Mouse (Mus musculus): Measurements from ENCODE around the gene Jade1. TPM values are rescaled to one million over a fixed set of nuclear protein-coding genes. Genes with fewer than 3 reads are reported as not detected.

Gene Jade1
- polyA plus RNA-seq, 1 experiment, result 24.3 TPM

Other genes starting within 250 kb of the Jade1 start
- gene Sclt1, start 186.8 kb downstream of the Jade1 start, polyA plus RNA-seq (2012; rRNA removed), result 4.0 and 7.3 TPM in 2 replicates
- 4.0 and 4.2 TPM in 2 replicates for gene D3Ertd751e, start 186.9 kb downstream of the Jade1 start, polyA plus RNA-seq (2012; rRNA removed)